Mouse (Mus musculus): ENCODE data around the gene Rcn2.

Gene Rcn2

GRCm38 (mm10) chr9:56097584-56098298, 56.1 kb downstream of the Rcn2 start:
- no peak for DNase-seq (ENCODE audit: low spot score)

GRCm38 (mm10) chr9:56100041-56100522, 58.4 kb downstream of the Rcn2 start:
- DNase-seq (ENCODE audit: low spot score), result peak; percentile 37

DNA sequence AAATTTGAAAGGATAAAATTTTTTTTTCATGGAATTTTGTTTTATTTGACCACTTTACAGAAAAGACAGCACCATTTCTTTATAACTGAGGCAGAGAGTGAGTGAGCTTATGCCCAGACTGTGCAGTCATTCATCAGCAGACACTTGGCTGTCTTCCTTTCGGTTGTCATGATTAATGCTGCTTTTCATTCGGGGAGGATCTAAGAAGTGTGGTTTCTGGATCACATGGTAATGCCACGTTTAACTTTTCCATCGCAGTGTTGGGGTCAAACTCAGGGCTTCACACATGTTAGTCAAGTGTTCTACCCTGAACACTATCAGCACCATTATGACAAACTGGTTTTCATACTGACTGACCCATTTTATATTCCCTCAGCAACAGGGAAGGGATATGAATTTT, 59.4 kb downstream of the Rcn2 start:
- DNase-seq (ENCODE audit: low spot score), result no peak

DNA sequence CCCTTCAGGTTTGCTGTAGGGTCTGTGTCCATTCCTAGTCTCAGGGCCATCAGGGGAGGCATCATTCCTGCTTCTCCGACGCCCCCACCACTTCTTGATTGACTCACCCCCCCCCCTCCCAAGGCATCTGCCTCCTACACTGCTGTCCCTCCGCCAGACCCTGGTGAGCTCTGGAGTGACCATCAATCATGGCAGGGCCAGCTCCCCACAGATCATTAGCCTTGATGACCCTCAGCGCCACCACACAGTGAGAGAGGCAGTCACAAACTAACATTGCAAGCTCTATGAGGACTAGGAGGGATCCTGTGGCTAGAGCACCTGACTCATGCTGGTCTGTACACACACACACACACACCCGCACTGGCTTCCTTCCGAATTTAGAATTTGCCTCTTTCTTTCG, 63.3 kb downstream of the Rcn2 start:
- no peak for DNase-seq (ENCODE audit: low spot score)

- no peak for DNase-seq (ENCODE audit: low spot score)
These were observed 64.8 kb downstream of the Rcn2 start for GRCm38 (mm10) chr9:56106274-56107072.

DNA sequence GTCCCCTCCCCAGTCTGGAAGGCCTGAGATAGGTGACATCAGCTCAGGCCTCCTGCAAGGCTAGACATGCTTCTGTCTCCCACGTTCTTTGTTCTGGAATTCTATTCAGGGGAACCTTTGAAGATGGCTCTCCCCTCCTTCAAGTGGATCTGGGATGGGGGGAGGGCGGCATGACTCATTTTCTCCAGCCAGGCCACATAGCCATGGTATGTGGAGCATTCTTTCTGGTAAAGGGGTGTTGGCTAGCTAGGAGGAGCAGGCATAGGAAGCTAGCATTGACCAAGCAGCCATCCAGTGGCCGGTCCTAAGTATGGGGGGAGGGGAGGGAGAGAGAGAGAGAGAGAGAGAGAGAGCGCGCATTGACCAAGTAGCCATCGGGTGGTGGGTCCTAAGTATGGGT, 65.9 kb downstream of the Rcn2 start:
- no peak for DNase-seq (ENCODE audit: low spot score)

DNA sequence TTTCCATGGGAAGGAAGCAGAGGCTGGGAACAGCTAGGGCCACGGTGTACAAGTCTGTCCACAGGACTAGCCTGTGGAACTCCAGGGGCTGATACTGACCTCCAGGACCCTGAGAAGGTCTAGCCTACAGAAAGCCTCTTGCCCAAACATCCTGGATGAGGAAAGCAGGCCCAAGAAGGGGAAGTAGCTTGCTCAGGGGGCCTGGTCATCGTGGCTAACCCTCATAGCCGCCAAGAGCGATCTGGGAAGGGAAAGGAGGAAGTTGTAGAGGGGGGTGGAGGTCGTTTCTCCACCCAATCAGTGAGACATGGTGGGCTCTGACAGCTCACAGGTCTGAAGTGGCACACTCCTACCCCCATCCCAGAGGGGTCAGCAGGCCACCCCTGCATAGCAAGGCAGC, 66.5 kb downstream of the Rcn2 start:
- no peak for DNase-seq (ENCODE audit: low spot score)
